Mouse (Mus musculus) cortical plate, adult 2 months (tissue): Measurements from ENCODE around the gene Gm7247.

ENCODE experiments used
- CTCF ChIP-seq: fragments of 200-500 bp; IDR thresholded peaks from 2 replicates; pipeline ENCODE4 v1.5.1; 2011; ENCODE audit warnings: mild to moderate bottlenecking, control low read depth, low read length; ENCODE audit not compliant: insufficient read depth; ENCODE audit errors: extremely low read depth
- POLR2A ChIP-seq: fragments of 200-500 bp; IDR thresholded peaks from 2 replicates; pipeline ENCODE4 v1.6.1; 2011; ENCODE audit warnings: mild to moderate bottlenecking, low read length, control low read depth; ENCODE audit not compliant: insufficient read depth; ENCODE audit errors: extremely low read depth

DNA sequence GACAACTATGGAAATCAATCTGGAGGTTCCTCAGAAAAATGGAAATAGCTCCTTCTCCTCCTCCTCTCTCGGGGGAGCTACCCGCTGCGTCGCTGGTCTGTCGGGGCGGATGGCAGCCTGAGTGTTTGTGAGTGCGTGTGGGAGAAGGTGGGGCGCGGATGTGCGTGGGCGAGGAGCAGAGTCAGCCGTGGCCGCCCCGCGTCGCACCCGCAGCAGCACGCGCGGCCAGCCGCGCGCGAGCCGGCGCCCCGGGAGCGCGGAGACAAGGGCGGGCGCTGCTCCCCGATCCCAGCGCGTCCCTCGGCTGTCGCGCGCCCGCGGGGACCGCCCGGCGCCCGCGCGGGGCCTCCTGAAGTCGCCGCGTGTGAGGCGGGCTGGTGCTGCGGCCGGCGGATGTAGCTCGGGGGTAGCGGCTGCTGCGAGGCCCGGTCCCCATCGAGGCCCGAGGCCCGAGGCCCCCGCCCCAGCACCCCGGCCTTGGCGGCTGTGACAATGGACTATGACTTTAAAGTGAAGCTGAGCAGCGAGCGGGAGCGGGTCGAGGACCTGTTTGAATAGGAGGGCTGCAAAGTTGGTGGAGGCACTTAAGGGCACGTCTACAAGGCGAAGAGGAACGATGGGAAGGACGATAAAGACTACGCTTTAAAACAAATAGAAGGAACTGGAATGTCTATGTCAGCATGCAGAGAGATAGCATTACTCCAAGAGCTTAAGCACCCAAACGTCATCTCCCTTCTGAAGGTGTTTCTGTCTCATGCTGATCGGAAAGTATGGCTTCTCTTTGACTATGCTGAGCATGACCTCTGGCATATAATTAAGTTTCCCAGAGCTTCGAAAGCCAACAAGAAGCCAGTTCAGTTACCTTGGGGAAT is 3.2 kb upstream of the Gm7247 start:
- TF ChIP-seq CTCF (no peak), POLR2A (no peak)
